Comparison of ENCODE assay signal across 18 mouse cellular contexts in genomic region chr4:39660538-39660937, GRCm38 (mm10).
DNase-seq lines count a peak whose midpoint lies in the region; ATAC-seq lines count a peak whose summit lies in the region.
"Had no signal": no experiment of that assay in that cellular context is flagged by ENCODE, and none has a peak within 500 bp of the region (broad histone marks: within the 10 kb centered on the region; RNA-seq: fewer than 3 reads in every experiment).

No protein-coding gene starts in this region.

- H3K9ac ChIP-seq in embryonic facial prominence, embryonic 14.5 days (ENCODE audit: low read depth, low read length) = no peak overlapping the region
- H3K9ac ChIP-seq in hindbrain, embryonic 14.5 days = no peak overlapping the region
- H3K9ac ChIP-seq in neural tube, embryonic 13.5 days = no peak overlapping the region
- H3K9ac ChIP-seq: heart, embryonic 13.5 days had no signal

- no peak overlapping the region for H3K4me3 ChIP-seq in embryonic facial prominence, embryonic 14.5 days (ENCODE audit: low read depth, low read length)
- H3K4me3 ChIP-seq in embryonic facial prominence, embryonic 10.5 days = no peak overlapping the region
- no peak overlapping the region for H3K4me3 ChIP-seq in hindbrain, embryonic 14.5 days (replicated peaks; ENCODE audit: low read length)
- no peak overlapping the region for H3K4me3 ChIP-seq in hindbrain, embryonic 10.5 days
- H3K4me3 ChIP-seq in neural tube, embryonic 13.5 days = no peak overlapping the region
- H3K4me3 ChIP-seq: heart, embryonic 13.5 days had no signal

- no peak for ATAC-seq in embryonic facial prominence, embryonic 14.5 days (ENCODE audit: low read depth)
- ATAC-seq in hindbrain, embryonic 14.5 days (ENCODE audit: low FRiP score) = peak; percentile 34; the same call in 1 of the 2 replicates
- no peak for ATAC-seq in neural tube, embryonic 13.5 days (ENCODE audit: low read depth)
- ATAC-seq: CD4-positive, CD25-positive, alpha-beta regulatory T cell, adult 4 months; hindbrain, embryonic 16.5 days had no signal

- peak; percentile 21 for DNase-seq in embryonic facial prominence, embryonic 14.5 days (ENCODE audit: low spot score)
- DNase-seq in embryonic facial prominence, embryonic 10.5 days (ENCODE audit: low spot score) = no peak
- no peak for DNase-seq in hindbrain, embryonic 14.5 days (ENCODE audit: low spot score)
- DNase-seq in hindbrain, embryonic 10.5 days (ENCODE audit: low spot score) = no peak
- DNase-seq in neural tube, embryonic 10.5 days (ENCODE audit: extremely low spot score, low spot score) = no peak
- DNase-seq in urinary bladder, postnatal 4 days (ENCODE audit: low spot score in 2 of 2) = no peak
- no peak for DNase-seq in c-Kit-positive CD71-positive TER-119-positive erythroid progenitor cells, embryonic 14.5 days (ENCODE audit: low spot score)
- DNase-seq: adrenal gland, postnatal 10 days; B cell, adult 2 months; cerebellum, adult 2 months; cerebellum, postnatal 10 days; gastrocnemius, postnatal 36 days; heart, adult 11 months; heart, postnatal 36 days had no signal

- H3K36me3 ChIP-seq in embryonic facial prominence, embryonic 14.5 days (ENCODE audit: control insufficient read depth, insufficient read depth, low read length) = no peaks in the 10 kb centered on the region
- H3K36me3 ChIP-seq in embryonic facial prominence, embryonic 10.5 days (replicated peaks) = no peaks in the 10 kb centered on the region
- H3K36me3 ChIP-seq in hindbrain, embryonic 14.5 days (replicated peaks; ENCODE audit: control insufficient read depth, insufficient read depth) = no peaks in the 10 kb centered on the region
- no peaks in the 10 kb centered on the region for H3K36me3 ChIP-seq in hindbrain, embryonic 10.5 days
- H3K36me3 ChIP-seq in neural tube, embryonic 13.5 days = no peaks in the 10 kb centered on the region
- H3K36me3 ChIP-seq: heart, embryonic 13.5 days had no signal

- H3K4me2 ChIP-seq in embryonic facial prominence, embryonic 14.5 days (ENCODE audit: low read depth, low read length) = no peak overlapping the region
- no peak overlapping the region for H3K4me2 ChIP-seq in hindbrain, embryonic 14.5 days (replicated peaks)
- no peak overlapping the region for H3K4me2 ChIP-seq in neural tube, embryonic 13.5 days
- H3K4me2 ChIP-seq: heart, embryonic 13.5 days had no signal

- H3K9me3 ChIP-seq in embryonic facial prominence, embryonic 14.5 days (ENCODE audit: control insufficient read depth, low read length) = no peaks in the 10 kb centered on the region
- no peaks in the 10 kb centered on the region for H3K9me3 ChIP-seq in embryonic facial prominence, embryonic 10.5 days
- no peaks in the 10 kb centered on the region for H3K9me3 ChIP-seq in hindbrain, embryonic 14.5 days (ENCODE audit: control insufficient read depth, low read length)
- H3K9me3 ChIP-seq in hindbrain, embryonic 10.5 days = no peaks in the 10 kb centered on the region
- H3K9me3 ChIP-seq in neural tube, embryonic 13.5 days = no peaks in the 10 kb centered on the region
- H3K9me3 ChIP-seq: heart, embryonic 13.5 days had no signal

- 58% methylated on average over 2 of the region's 2 CpGs for WGBS in embryonic facial prominence, embryonic 14.5 days
- 79% methylated on average over 2 of the region's 2 CpGs for WGBS in embryonic facial prominence, embryonic 10.5 days
- WGBS in hindbrain, embryonic 14.5 days = 54% methylated on average over 2 of the region's 2 CpGs
- 75% methylated on average over 2 of the region's 2 CpGs for WGBS in hindbrain, embryonic 10.5 days
- 72% methylated on average over 2 of the region's 2 CpGs for WGBS in neural tube, embryonic 13.5 days

- H3K27ac ChIP-seq in embryonic facial prominence, embryonic 14.5 days (replicated peaks; ENCODE audit: low read depth, low read length) = no peak overlapping the region
- no peak overlapping the region for H3K27ac ChIP-seq in embryonic facial prominence, embryonic 10.5 days (replicated peaks)
- no peak overlapping the region for H3K27ac ChIP-seq in hindbrain, embryonic 14.5 days
- H3K27ac ChIP-seq in hindbrain, embryonic 10.5 days = no peak overlapping the region
- H3K27ac ChIP-seq in neural tube, embryonic 13.5 days (replicated peaks) = peak overlapping the region; percentile 28; the same call in 1 of the 2 replicates
- H3K27ac ChIP-seq: heart, embryonic 13.5 days had no signal

- no peaks in the 10 kb centered on the region for H3K4me1 ChIP-seq in embryonic facial prominence, embryonic 14.5 days (ENCODE audit: control insufficient read depth, insufficient read depth, low read length)
- no peaks in the 10 kb centered on the region for H3K4me1 ChIP-seq in embryonic facial prominence, embryonic 10.5 days
- H3K4me1 ChIP-seq in hindbrain, embryonic 14.5 days (replicated peaks; ENCODE audit: control insufficient read depth, insufficient read depth, low read length) = no peaks in the 10 kb centered on the region
- H3K4me1 ChIP-seq in hindbrain, embryonic 10.5 days (replicated peaks) = 0 out of 2 replicates have a peak, but pooled peaks cover 4% of the 10 kb centered on the region
- H3K4me1 ChIP-seq in neural tube, embryonic 13.5 days (replicated peaks) = no peaks in the 10 kb centered on the region
- H3K4me1 ChIP-seq: heart, embryonic 13.5 days had no signal

- H3K27me3 ChIP-seq in embryonic facial prominence, embryonic 14.5 days (replicated peaks; ENCODE audit: control insufficient read depth, insufficient read depth, low read length) = no peaks in the 10 kb centered on the region
- H3K27me3 ChIP-seq in embryonic facial prominence, embryonic 10.5 days (replicated peaks; ENCODE audit: low read depth, poor library complexity, severe bottlenecking) = no peaks in the 10 kb centered on the region
- H3K27me3 ChIP-seq in hindbrain, embryonic 14.5 days (ENCODE audit: control insufficient read depth, insufficient read depth, low read length) = no peaks in the 10 kb centered on the region
- H3K27me3 ChIP-seq in hindbrain, embryonic 10.5 days (ENCODE audit: insufficient read depth, poor library complexity, severe bottlenecking) = no peaks in the 10 kb centered on the region
- H3K27me3 ChIP-seq in neural tube, embryonic 13.5 days = no peaks in the 10 kb centered on the region
- H3K27me3 ChIP-seq: heart, embryonic 13.5 days had no signal
